Mouse (Mus musculus): Measurements from ENCODE around the gene Rnf38.

DNA sequence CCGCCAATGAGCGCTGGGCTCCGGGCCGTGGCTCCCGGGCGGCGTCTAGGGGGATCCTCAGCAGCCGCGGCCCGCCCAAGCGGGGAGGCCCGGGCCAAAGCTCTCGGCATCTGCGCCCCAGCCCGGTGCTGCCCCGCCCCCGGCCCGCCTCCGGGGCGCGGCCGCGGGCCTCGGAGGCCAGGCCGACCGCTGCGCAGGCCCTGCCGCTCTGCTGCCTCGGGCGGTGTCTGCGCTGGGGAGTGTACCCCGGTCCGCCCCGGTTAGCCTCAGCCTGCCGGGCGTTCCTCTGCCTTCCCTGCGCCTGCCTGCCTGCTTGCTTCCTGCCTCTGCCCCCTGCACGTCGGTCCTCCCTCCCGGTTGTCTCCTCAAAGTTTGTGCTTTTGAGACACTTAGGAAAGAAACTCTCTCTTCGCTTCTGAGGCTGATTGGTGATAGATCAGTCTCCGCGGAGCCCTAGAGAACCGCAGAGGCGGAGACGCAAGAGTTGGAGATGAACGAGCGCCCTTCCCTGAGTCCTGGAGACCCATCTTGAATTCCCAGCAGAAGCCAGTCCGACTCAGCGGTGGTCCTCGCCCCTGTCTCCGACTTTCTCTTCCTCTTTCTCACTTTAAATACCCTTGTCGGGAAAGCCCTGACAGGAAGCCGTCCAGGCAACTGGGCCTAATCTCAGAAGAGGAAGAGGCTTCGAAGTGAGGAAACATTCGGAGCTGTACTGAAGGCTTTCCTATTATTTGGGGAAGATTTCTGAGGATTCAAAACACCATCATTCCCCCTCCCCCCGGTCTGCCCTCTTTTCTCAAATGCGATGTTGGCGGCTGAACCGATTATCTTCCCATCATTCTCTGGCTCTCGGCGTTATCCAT is 646 bp upstream of the Rnf38 start:
- TF ChIP-seq CTCF (IDR thresholded peaks at IDR 0.05; ENCODE audit: insufficient read depth, low read length) (no peak), POLR2A (IDR thresholded peaks at IDR 0.05; ENCODE audit: borderline replicate concordance, extremely low read depth, low read depth, low read length) (peak; percentile 98)
